8 mouse cellular contexts compared by ENCODE assay signal in genomic region chr8:3676993-3677579, GRCm38 (mm10). TPM values are rescaled to one million over a fixed set of nuclear protein-coding genes. Genes with fewer than 3 reads are reported as not detected.
DNase-seq lines count a peak whose midpoint lies in the region; ATAC-seq and TF ChIP-seq lines count a peak whose summit lies in the region.

No protein-coding gene starts in this region.

- peak overlapping the region; percentile 88 for H3K4me2 ChIP-seq in forebrain, embryonic 12.5 days
- peak overlapping the region; percentile 61 for H3K4me2 ChIP-seq in kidney, postnatal 0 days (ENCODE audit: low read length)

- peak; percentile 20 for DNase-seq in adrenal gland, postnatal 25 days
- DNase-seq in adrenal gland, adult 8-10 months, result no peak
- DNase-seq in MEL (ENCODE audit: low read depth, low spot score), result peak; percentile 76
- peak; percentile 54 for DNase-seq in kidney, postnatal 0 days (ENCODE audit: low spot score)
- no peak for DNase-seq in ovary, postnatal 14 days (ENCODE audit: low spot score)
- DNase-seq in spleen, postnatal 36 days (ENCODE audit: low spot score in 2 of 2), result no peak

- TF ChIP-seq POLR2A in MEL (IDR thresholded peaks at IDR 0.05; ENCODE audit: control insufficient read depth in 1 of 2, insufficient read depth in 1 of 2, low read depth in 1 of 2, low read length in 2 of 2, poor library complexity in 1 of 2), result peak in 1 of 2 experiments; percentile 33; a peak in 2 of 4 replicates

- peaks cover 32% of the 10 kb centered on the region for H3K79me2 ChIP-seq in MEL (ENCODE audit: control insufficient read depth, insufficient read depth, low read length, poor library complexity)

- peaks cover 0 to 12% of the 10 kb centered on the region in 2 experiments; a peak in 2 of 4 replicates for H3K4me1 ChIP-seq in MEL (ENCODE audit: control insufficient read depth in 1 of 2, insufficient read depth in 2 of 2, low read length in 2 of 2)
- peaks cover 23% of the 10 kb centered on the region for H3K4me1 ChIP-seq in forebrain, embryonic 12.5 days
- H3K4me1 ChIP-seq in kidney, postnatal 0 days (replicated peaks; ENCODE audit: insufficient read depth, low read length), result peaks cover 10% of the 10 kb centered on the region; the same call in 1 of the 2 replicates

- H3K4me3 ChIP-seq in MEL (ENCODE audit: control insufficient read depth in 1 of 2, insufficient read depth in 1 of 2, low read depth in 2 of 2, low read length in 2 of 2), result peak overlapping the region; percentile 83 to 96
- H3K4me3 ChIP-seq in forebrain, embryonic 12.5 days (replicated peaks), result peak overlapping the region; percentile 88
- peak overlapping the region; percentile 70 for H3K4me3 ChIP-seq in kidney, postnatal 0 days (replicated peaks; ENCODE audit: low read depth, low read length)

- no peak for TF ChIP-seq RAD21 in MEL (IDR thresholded peaks at IDR 0.05; ENCODE audit: low read depth, low read length)

- no peak for TF ChIP-seq EP300 in MEL (IDR thresholded peaks at IDR 0.05; ENCODE audit: low read depth in 1 of 2, low read length in 2 of 2)

- no peaks in the 10 kb centered on the region for H3K27me3 ChIP-seq in MEL (ENCODE audit: control insufficient read depth in 1 of 2, insufficient read depth in 2 of 2, low read length in 2 of 2)
- no peaks in the 10 kb centered on the region for H3K27me3 ChIP-seq in forebrain, embryonic 12.5 days
- H3K27me3 ChIP-seq in kidney, postnatal 0 days (ENCODE audit: insufficient read depth, low read length), result no peaks in the 10 kb centered on the region

- ATAC-seq in forebrain, embryonic 12.5 days (ENCODE audit: low FRiP score), result peak; percentile 6; the same call in 1 of the 2 replicates
- no peak for ATAC-seq in kidney, postnatal 0 days (replicated peaks; ENCODE audit: low FRiP score, low read depth)
- peak; percentile 17 for ATAC-seq in megakaryocyte-erythroid progenitor cell, adult 5-6 weeks (replicated peaks; ENCODE audit: low FRiP score, low TSS enrichment, poor library complexity, severe bottlenecking)

- 5% methylated on average over 15 of the region's 15 CpGs for WGBS in forebrain, embryonic 12.5 days
- WGBS in kidney, postnatal 0 days, result 4% methylated on average over 15 of the region's 15 CpGs

- H3K9ac ChIP-seq in MEL (ENCODE audit: control insufficient read depth, low read depth, low read length, poor library complexity, severe bottlenecking), result peak overlapping the region; percentile 98
- peak overlapping the region; percentile 83 for H3K9ac ChIP-seq in forebrain, embryonic 12.5 days
- peak overlapping the region; percentile 76 for H3K9ac ChIP-seq in kidney, postnatal 0 days (ENCODE audit: low read depth, low read length)

- no peak for TF ChIP-seq CTCF in MEL (IDR thresholded peaks at IDR 0.05 in 2 of 3, conservative IDR thresholded peaks at IDR 0.05 in 1 of 3; ENCODE audit: control insufficient read depth in 1 of 3, insufficient read depth in 1 of 3, low read depth in 2 of 3, low read length in 3 of 3, poor library complexity in 1 of 3, severe bottlenecking in 1 of 3)
- no peak for TF ChIP-seq CTCF in kidney, postnatal 0 days (IDR thresholded peaks at IDR 0.05; ENCODE audit: low read depth)

- no peaks in the 10 kb centered on the region for H3K9me3 ChIP-seq in MEL (replicated peaks; ENCODE audit: insufficient read depth, low read length)
- no peaks in the 10 kb centered on the region for H3K9me3 ChIP-seq in forebrain, embryonic 12.5 days
- H3K9me3 ChIP-seq in kidney, postnatal 0 days (replicated peaks; ENCODE audit: low read length), result no peaks in the 10 kb centered on the region

- H3K36me3 ChIP-seq in MEL (ENCODE audit: control insufficient read depth in 1 of 2, insufficient read depth in 2 of 2, low read length in 2 of 2), result peaks cover 0 to 15% of the 10 kb centered on the region in 2 experiments; a peak in 2 of 4 replicates
- H3K36me3 ChIP-seq in forebrain, embryonic 12.5 days (replicated peaks), result peaks cover 35% of the 10 kb centered on the region
- H3K36me3 ChIP-seq in kidney, postnatal 0 days (ENCODE audit: insufficient read depth, low read length), result peaks cover 20% of the 10 kb centered on the region

- H3K27ac ChIP-seq in MEL (ENCODE audit: control insufficient read depth, low read depth, low read length), result peak overlapping the region; percentile 87
- H3K27ac ChIP-seq in forebrain, embryonic 12.5 days, result peak overlapping the region; percentile 85
- H3K27ac ChIP-seq in kidney, postnatal 0 days, result peak overlapping the region; percentile 92

TF ChIP-seq in MEL, 35 proteins besides CTCF, POLR2A, EP300 and RAD21 (continues in another document):
- TF ChIP-seq HCFC1 (IDR thresholded peaks at IDR 0.05; ENCODE audit: low read depth, low read length) (no peak), TAL1 (IDR thresholded peaks at IDR 0.05; ENCODE audit: low read length) (no peak), E2F4 (IDR thresholded peaks at IDR 0.05; ENCODE audit: borderline replicate concordance, low read depth, low read length) (no peak), UBTF (IDR thresholded peaks at IDR 0.05; ENCODE audit: borderline replicate concordance, insufficient read depth, low read depth, low read length) (no peak), JUND (IDR thresholded peaks at IDR 0.05; ENCODE audit: low read depth, low read length) (no peak), GATA1 (IDR thresholded peaks at IDR 0.05; ENCODE audit: low read depth, low read length) (no peak), MYC (IDR thresholded peaks at IDR 0.05; ENCODE audit: low read depth, low read length) (peak; percentile 91; the same call in 1 of the 2 replicates), SIN3A (IDR thresholded peaks at IDR 0.05; ENCODE audit: low read length) (peak; percentile 27; the same call in 1 of the 2 replicates)

RNA-seq across cellular contexts. Expression of gene Trappc5, which starts 1.0 kb away (rescaled TPM):
- 19.3 and 20.2 TPM in 2 replicates for total RNA-seq in adrenal gland, postnatal 25 days (2021)
- total RNA-seq in adrenal gland, adult 8-10 months (2022), result 10 to 100 TPM; 21.0 to 23.6 (median 22.5) TPM
- total RNA-seq in MEL (2012; rRNA removed), result 41.9 and 48.6 TPM in 2 replicates
- polyA plus RNA-seq in MEL (2012; ENCODE audit: insufficient read depth in 1 of 2, insufficient read length in 2 of 2, low read depth in 1 of 2, low replicate concordance in 2 of 2, missing spikeins in 1 of 2), result 10 to 100 TPM in 1 of 2 experiments, not detected in 1; 43.0 TPM
- polyA plus RNA-seq in forebrain, embryonic 12.5 days (2016; fragmentation: Nextera tagmentation; extraction: Ambion mirVana), result 44.6 and 44.8 TPM in 2 replicates
- polyA plus RNA-seq in kidney, postnatal 0 days (2015; fragmentation: Nextera tagmentation; extraction: Ambion mirVana), result 32.1 and 32.9 TPM in 2 replicates
- 14.3 and 16.1 TPM in 2 replicates for total RNA-seq in megakaryocyte-erythroid progenitor cell, adult 5-6 weeks (2014; fragmentation: Nextera tagmentation)
- 22.2 and 31.3 TPM in 2 replicates for total RNA-seq in megakaryocyte-erythroid progenitor cell, adult 5-6 weeks (2017)

RNA-seq across cellular contexts. Expression of gene Fcor, which starts 4.9 kb away (rescaled TPM):
- 23.1 and 33.7 TPM in 2 replicates for total RNA-seq in adrenal gland, postnatal 25 days (2021)
- 10 to 100 TPM in 3 of 4 experiments, 1 to 10 TPM in 1; 8.1 to 26.3 (median 22.4) TPM for total RNA-seq in adrenal gland, adult 8-10 months (2022)
- 0.59 TPM in 1 of 2 replicates, not detected in the other for total RNA-seq in MEL (2012; rRNA removed)
- under 1 TPM in 1 of 2 experiments, not detected in 1; 0.84 TPM for polyA plus RNA-seq in MEL (2012; ENCODE audit: insufficient read depth in 1 of 2, insufficient read length in 2 of 2, low read depth in 1 of 2, low replicate concordance in 2 of 2, missing spikeins in 1 of 2)
- 6.7 and 7.0 TPM in 2 replicates for polyA plus RNA-seq in forebrain, embryonic 12.5 days (2016; fragmentation: Nextera tagmentation; extraction: Ambion mirVana)
- polyA plus RNA-seq in kidney, postnatal 0 days (2015; fragmentation: Nextera tagmentation; extraction: Ambion mirVana), result 8.3 and 8.9 TPM in 2 replicates
- 4.7 TPM in 1 of 2 replicates, not detected in the other for total RNA-seq in megakaryocyte-erythroid progenitor cell, adult 5-6 weeks (2014; fragmentation: Nextera tagmentation)
- 19.2 TPM in 1 of 2 replicates, not detected in the other for total RNA-seq in megakaryocyte-erythroid progenitor cell, adult 5-6 weeks (2017)

RNA-seq across cellular contexts. Expression of gene Mcemp1, which starts 11.5 kb away (rescaled TPM):
- 0.21 TPM in 1 of 2 replicates, not detected in the other for total RNA-seq in adrenal gland, postnatal 25 days (2021)
- under 1 TPM in 3 of 4 experiments, not detected in 1; 0.17 to 0.40 (median 0.26) TPM for total RNA-seq in adrenal gland, adult 8-10 months (2022)
- not detected in 2 replicates for total RNA-seq in MEL (2012; rRNA removed)
- not detected for polyA plus RNA-seq in MEL (2012; ENCODE audit: insufficient read depth in 1 of 2, insufficient read length in 2 of 2, low read depth in 1 of 2, low replicate concordance in 2 of 2, missing spikeins in 1 of 2)
- 0.13 TPM in 1 of 2 replicates, not detected in the other for polyA plus RNA-seq in forebrain, embryonic 12.5 days (2016; fragmentation: Nextera tagmentation; extraction: Ambion mirVana)
- 0.47 and 0.54 TPM in 2 replicates for polyA plus RNA-seq in kidney, postnatal 0 days (2015; fragmentation: Nextera tagmentation; extraction: Ambion mirVana)
- 2.7 TPM in 1 of 2 replicates, not detected in the other for total RNA-seq in megakaryocyte-erythroid progenitor cell, adult 5-6 weeks (2014; fragmentation: Nextera tagmentation)
- not detected in 2 replicates for total RNA-seq in megakaryocyte-erythroid progenitor cell, adult 5-6 weeks (2017)

RNA-seq across cellular contexts. Expression of gene Fcer2a, which starts 16.9 kb away (rescaled TPM):
- total RNA-seq in adrenal gland, postnatal 25 days (2021), result 0.18 TPM in 1 of 2 replicates, not detected in the other
- total RNA-seq in adrenal gland, adult 8-10 months (2022), result under 1 TPM; 0.12 to 0.54 (median 0.45) TPM
- not detected in 2 replicates for total RNA-seq in MEL (2012; rRNA removed)
- polyA plus RNA-seq in MEL (2012; ENCODE audit: insufficient read depth in 1 of 2, insufficient read length in 2 of 2, low read depth in 1 of 2, low replicate concordance in 2 of 2, missing spikeins in 1 of 2), result under 1 TPM in 1 of 2 experiments, not detected in 1; 0.07 TPM
- 0.35 and 0.89 TPM in 2 replicates for polyA plus RNA-seq in forebrain, embryonic 12.5 days (2016; fragmentation: Nextera tagmentation; extraction: Ambion mirVana)
- 0.08 TPM in 1 of 2 replicates, not detected in the other for polyA plus RNA-seq in kidney, postnatal 0 days (2015; fragmentation: Nextera tagmentation; extraction: Ambion mirVana)
- total RNA-seq in megakaryocyte-erythroid progenitor cell, adult 5-6 weeks (2014; fragmentation: Nextera tagmentation), result not detected in 2 replicates
- 0.38 TPM in 1 of 2 replicates, not detected in the other for total RNA-seq in megakaryocyte-erythroid progenitor cell, adult 5-6 weeks (2017)

RNA-seq across cellular contexts. Expression of gene Retn, which starts 21.5 kb away (rescaled TPM):
- total RNA-seq in adrenal gland, postnatal 25 days (2021), result 32.6 and 32.8 TPM in 2 replicates
- 100 to 1,000 TPM in 3 of 4 experiments, 10 to 100 TPM in 1; 50.2 to 152 (median 108) TPM for total RNA-seq in adrenal gland, adult 8-10 months (2022)
- 0.23 and 0.33 TPM in 2 replicates for total RNA-seq in MEL (2012; rRNA removed)
- polyA plus RNA-seq in MEL (2012; ENCODE audit: insufficient read depth in 1 of 2, insufficient read length in 2 of 2, low read depth in 1 of 2, low replicate concordance in 2 of 2, missing spikeins in 1 of 2), result 1 to 10 TPM in 1 of 2 experiments, not detected in 1; 1.1 TPM
- 0.32 and 0.46 TPM in 2 replicates for polyA plus RNA-seq in forebrain, embryonic 12.5 days (2016; fragmentation: Nextera tagmentation; extraction: Ambion mirVana)
- polyA plus RNA-seq in kidney, postnatal 0 days (2015; fragmentation: Nextera tagmentation; extraction: Ambion mirVana), result 0.27 and 0.58 TPM in 2 replicates
- not detected in 2 replicates for total RNA-seq in megakaryocyte-erythroid progenitor cell, adult 5-6 weeks (2014; fragmentation: Nextera tagmentation)
- total RNA-seq in megakaryocyte-erythroid progenitor cell, adult 5-6 weeks (2017), result not detected in 2 replicates

Comparison
In these comparisons a context has a peak if more than half of its experiments do, and no peak if none do; other contexts are left out.
1. DNase-seq: peak in adrenal gland, postnatal 25 days (single experiment), MEL (single experiment) and kidney, postnatal 0 days (single experiment); none in adrenal gland, adult 8-10 months (single experiment), ovary, postnatal 14 days (single experiment) and spleen, postnatal 36 days (0 of 2).
2. Peak in every context shown above with its lines, with median percentiles within 50 percentile points of each other: H3K27ac ChIP-seq, H3K4me3 ChIP-seq and H3K9ac ChIP-seq.